Mouse (Mus musculus): ENCODE measurements at regions not wholly inside any gene's neighbourhood (a gene's known extent, or its start where the extent isn't known, plus 50 kb on each side); places are given as distances from the start of the nearest gene placed in this dataset.

DNA sequence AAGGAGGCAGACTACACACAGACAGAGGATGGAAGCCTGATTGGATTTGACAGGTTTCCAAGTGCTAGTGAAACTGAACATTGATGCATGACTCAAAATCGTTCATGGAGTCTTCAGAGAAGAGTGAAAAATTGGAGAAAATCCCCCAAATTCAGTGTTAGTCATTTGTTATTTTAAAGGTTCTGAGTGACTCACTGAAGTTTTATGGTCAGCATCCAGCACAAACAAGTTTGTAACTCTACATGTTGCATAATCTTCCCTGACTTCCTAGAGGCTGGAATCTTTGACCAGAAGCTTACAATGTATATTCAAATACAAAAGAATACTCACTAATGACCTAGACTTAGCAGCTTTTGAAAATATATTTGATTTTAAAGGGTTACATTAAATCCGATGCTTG is 224.3 kb upstream of the Pot1a start:
- DNase-seq, result no peak

- no peak for DNase-seq
Observed at GRCm38 (mm10) chr6:26015388-26015787, 206.3 kb upstream of the Pot1a start.

- no peak for DNase-seq
Observed at GRCm38 (mm10) chr6:25994044-25994443, 185.0 kb upstream of the Pot1a start.

GRCm38 (mm10) chr6:25978171-25978847 is 169.3 kb upstream of the Pot1a start:
- no peak for DNase-seq

DNA sequence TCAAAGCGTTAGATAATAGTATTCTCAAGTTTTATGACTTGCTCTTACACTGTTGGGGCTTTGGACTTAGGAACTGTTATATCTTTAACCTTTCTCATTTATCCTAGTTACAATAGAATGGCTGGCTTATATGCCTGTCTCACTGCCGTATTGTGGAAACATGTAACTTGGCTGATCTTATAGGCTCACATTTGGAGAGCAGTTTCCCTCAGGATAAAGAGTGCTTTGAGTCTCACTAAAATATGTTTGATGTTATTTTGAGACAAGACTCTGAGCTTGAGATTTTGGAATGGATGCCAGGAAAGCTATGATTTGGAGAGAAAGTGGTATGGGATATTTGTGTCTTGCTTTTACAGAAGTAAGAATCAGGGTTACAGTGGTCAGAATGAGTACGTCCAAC is 156.4 kb upstream of the Pot1a start:
- DNase-seq, result no peak

GRCm38 (mm10) chr6:25931148-25931553 is 122.1 kb upstream of the Pot1a start:
- no peak for DNase-seq

- no peak for DNase-seq
Observed at GRCm38 (mm10) chr6:25917852-25918465, 108.9 kb upstream of the Pot1a start.

DNA sequence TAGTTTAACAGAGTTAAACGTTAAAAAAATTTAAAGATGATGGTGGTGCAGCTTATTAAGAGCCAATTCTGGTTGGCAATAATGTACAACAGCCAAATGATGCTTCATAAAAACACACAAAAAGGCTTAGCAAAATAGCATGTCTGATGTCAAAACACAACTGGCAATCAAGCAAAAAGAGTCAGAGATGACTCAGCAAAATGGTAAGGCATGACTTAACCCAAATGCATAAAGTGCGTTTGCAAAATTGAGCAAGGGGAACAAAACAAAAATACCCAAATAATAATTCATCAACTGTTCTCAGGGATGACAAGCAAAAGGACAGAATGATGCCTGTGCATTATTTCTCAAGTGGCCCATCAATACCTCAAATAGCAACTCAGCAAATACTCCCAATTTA is 105.1 kb upstream of the Pot1a start:
- no peak for DNase-seq

DNA sequence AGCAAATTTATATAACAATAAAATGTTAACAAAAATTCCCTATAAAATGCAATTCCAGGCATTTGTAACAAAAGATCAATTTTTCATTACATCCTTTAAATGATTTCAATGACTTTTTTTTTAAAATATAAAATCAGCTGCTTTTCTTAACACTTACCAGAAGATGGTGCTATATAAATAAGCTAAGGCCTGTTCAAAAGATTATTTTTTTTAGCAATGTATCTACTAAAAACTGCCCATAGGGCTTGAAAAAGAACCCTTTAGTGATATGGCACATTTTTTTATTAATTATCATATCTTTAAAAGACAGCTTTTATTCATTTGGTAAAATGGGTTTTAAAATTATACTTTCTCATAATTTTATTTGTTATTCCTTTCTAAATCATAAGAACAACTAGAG is 90.9 kb upstream of the Pot1a start:
- no peak for DNase-seq

- DNase-seq, result peak; percentile 19 to 43
Observed at GRCm38 (mm10) chr6:25894454-25895250, 85.6 kb upstream of the Pot1a start.

GRCm38 (mm10) chr6:25867922-25868321 is 58.9 kb upstream of the Pot1a start:
- DNase-seq, result no peak
